ENCODE assay signal across 8 mouse cellular contexts in the genomic region with DNA sequence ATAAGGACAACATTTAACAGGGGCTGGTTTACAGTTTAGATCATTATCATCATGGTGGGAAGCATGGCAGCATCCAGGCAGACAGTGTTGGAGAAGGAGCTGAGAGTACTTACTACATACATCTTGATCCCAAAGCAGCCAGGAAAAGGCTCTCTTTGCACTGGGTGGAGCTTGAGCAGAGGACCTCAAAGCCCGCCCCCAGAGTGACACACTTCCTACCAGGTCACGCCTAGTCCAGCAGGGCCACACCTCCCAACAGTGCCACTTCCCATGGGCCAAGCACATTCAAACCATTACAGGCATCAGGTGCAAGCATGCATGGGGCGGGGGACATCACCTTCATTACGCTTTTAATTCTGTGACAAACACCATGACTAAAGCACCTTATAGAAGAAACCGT. TPM values are rescaled to one million over a fixed set of nuclear protein-coding genes. Genes with fewer than 3 reads are reported as not detected.
DNase-seq lines count a peak whose midpoint lies in the region; ATAC-seq and TF ChIP-seq lines count a peak whose summit lies in the region.

No protein-coding gene starts in this region.

- 42% methylated on average over 5 of the region's 5 CpGs for WGBS in kidney, embryonic 15.5 days
- WGBS in hindbrain, embryonic 13.5 days = 36% methylated on average over 5 of the region's 5 CpGs
- WGBS in forebrain, embryonic 10.5 days = 43% methylated on average over 5 of the region's 5 CpGs

- no peak for TF ChIP-seq CTCF in layer of hippocampus, adult 2 months (conservative IDR thresholded peaks at IDR 0.05)

- no peak overlapping the region for H3K4me2 ChIP-seq in kidney, embryonic 15.5 days
- no peak overlapping the region for H3K4me2 ChIP-seq in hindbrain, embryonic 13.5 days

- peak; percentile 64 for DNase-seq in kidney, adult 18-20 months
- DNase-seq in c-Kit-positive CD71-positive TER-119-negative erythroid progenitor cells, embryonic 14.5 days (ENCODE audit: low read depth) = peak; percentile 62
- DNase-seq in kidney, postnatal 25 days = peak; percentile 78 to 87
- DNase-seq in layer of hippocampus, adult 2 months (ENCODE audit: low spot score in 2 of 2) = no peak
- no peak for DNase-seq in forebrain, embryonic 10.5 days (ENCODE audit: extremely low spot score, low spot score)

- peaks cover 34% of the 10 kb centered on the region for H3K4me1 ChIP-seq in kidney, embryonic 15.5 days
- peaks cover 27% of the 10 kb centered on the region for H3K4me1 ChIP-seq in hindbrain, embryonic 13.5 days (replicated peaks)
- H3K4me1 ChIP-seq in forebrain, embryonic 10.5 days = peaks cover 35% of the 10 kb centered on the region

- no peak for ATAC-seq in kidney, embryonic 15.5 days (replicated peaks; ENCODE audit: low FRiP score)
- ATAC-seq in megakaryocyte progenitor cell, adult 5-6 weeks (replicated peaks; ENCODE audit: poor library complexity) = peak; percentile 51
- ATAC-seq in hindbrain, embryonic 13.5 days (ENCODE audit: low FRiP score) = no peak

- no peaks in the 10 kb centered on the region for H3K27me3 ChIP-seq in kidney, embryonic 15.5 days
- no peaks in the 10 kb centered on the region for H3K27me3 ChIP-seq in hindbrain, embryonic 13.5 days
- H3K27me3 ChIP-seq in forebrain, embryonic 10.5 days (ENCODE audit: poor library complexity, severe bottlenecking) = no peaks in the 10 kb centered on the region

- no peaks in the 10 kb centered on the region for H3K36me3 ChIP-seq in kidney, embryonic 15.5 days
- H3K36me3 ChIP-seq in hindbrain, embryonic 13.5 days = no peaks in the 10 kb centered on the region
- H3K36me3 ChIP-seq in forebrain, embryonic 10.5 days (replicated peaks) = peaks cover 10% of the 10 kb centered on the region

- H3K9me3 ChIP-seq in kidney, embryonic 15.5 days (replicated peaks) = no peaks in the 10 kb centered on the region
- H3K9me3 ChIP-seq in hindbrain, embryonic 13.5 days = no peaks in the 10 kb centered on the region
- no peaks in the 10 kb centered on the region for H3K9me3 ChIP-seq in forebrain, embryonic 10.5 days

- H3K27ac ChIP-seq in kidney, embryonic 15.5 days = no peak overlapping the region
- no peak overlapping the region for H3K27ac ChIP-seq in layer of hippocampus, adult 2 months
- H3K27ac ChIP-seq in hindbrain, embryonic 13.5 days = no peak overlapping the region
- H3K27ac ChIP-seq in forebrain, embryonic 10.5 days = no peak overlapping the region

- H3K4me3 ChIP-seq in kidney, embryonic 15.5 days (replicated peaks) = no peak overlapping the region
- H3K4me3 ChIP-seq in layer of hippocampus, adult 2 months = no peak overlapping the region
- H3K4me3 ChIP-seq in hindbrain, embryonic 13.5 days = no peak overlapping the region
- H3K4me3 ChIP-seq in forebrain, embryonic 10.5 days = no peak overlapping the region

- no peak overlapping the region for H3K9ac ChIP-seq in kidney, embryonic 15.5 days
- H3K9ac ChIP-seq in hindbrain, embryonic 13.5 days = no peak overlapping the region

RNA-seq across cellular contexts. Expression of gene Ap3d1, which starts 2.2 kb away (rescaled TPM):
- polyA plus RNA-seq in kidney, embryonic 15.5 days (2015; fragmentation: Nextera tagmentation; extraction: Ambion mirVana) = 68.1 and 70.9 TPM in 2 replicates
- total RNA-seq in megakaryocyte progenitor cell, adult 5-6 weeks (2015) = 31.5 and 40.3 TPM in 2 replicates
- total RNA-seq in megakaryocyte progenitor cell, adult 5-6 weeks (2017) = 34.7 and 48.7 TPM in 2 replicates
- total RNA-seq in layer of hippocampus, adult 2 months (2021) = 100 to 1,000 TPM; 145 to 153 TPM
- polyA plus RNA-seq in hindbrain, embryonic 13.5 days (2015; fragmentation: Nextera tagmentation; extraction: Ambion mirVana) = 100 and 101 TPM in 2 replicates
- polyA plus RNA-seq in forebrain, embryonic 10.5 days (2016; fragmentation: Nextera tagmentation; extraction: Ambion mirVana) = 58.2 and 58.7 TPM in 2 replicates

RNA-seq across cellular contexts. Expression of gene Dot1l, which starts 10.7 kb away (rescaled TPM):
- polyA plus RNA-seq in kidney, embryonic 15.5 days (2015; fragmentation: Nextera tagmentation; extraction: Ambion mirVana) = 17.3 and 21.8 TPM in 2 replicates
- total RNA-seq in megakaryocyte progenitor cell, adult 5-6 weeks (2015) = 29.2 and 34.8 TPM in 2 replicates
- total RNA-seq in megakaryocyte progenitor cell, adult 5-6 weeks (2017) = 9.0 and 9.7 TPM in 2 replicates
- 10 to 100 TPM; 52.0 to 63.6 TPM for total RNA-seq in layer of hippocampus, adult 2 months (2021)
- 18.9 and 19.4 TPM in 2 replicates for polyA plus RNA-seq in hindbrain, embryonic 13.5 days (2015; fragmentation: Nextera tagmentation; extraction: Ambion mirVana)
- polyA plus RNA-seq in forebrain, embryonic 10.5 days (2016; fragmentation: Nextera tagmentation; extraction: Ambion mirVana) = 20.8 and 21.7 TPM in 2 replicates

RNA-seq across cellular contexts. Expression of gene Izumo4, which starts 42.3 kb away (rescaled TPM):
- 22.8 and 26.2 TPM in 2 replicates for polyA plus RNA-seq in kidney, embryonic 15.5 days (2015; fragmentation: Nextera tagmentation; extraction: Ambion mirVana)
- 7.0 and 13.6 TPM in 2 replicates for total RNA-seq in megakaryocyte progenitor cell, adult 5-6 weeks (2015)
- 1.7 and 4.3 TPM in 2 replicates for total RNA-seq in megakaryocyte progenitor cell, adult 5-6 weeks (2017)
- total RNA-seq in layer of hippocampus, adult 2 months (2021) = 10 to 100 TPM; 65.0 to 69.0 TPM
- 36.4 and 42.8 TPM in 2 replicates for polyA plus RNA-seq in hindbrain, embryonic 13.5 days (2015; fragmentation: Nextera tagmentation; extraction: Ambion mirVana)
- polyA plus RNA-seq in forebrain, embryonic 10.5 days (2016; fragmentation: Nextera tagmentation; extraction: Ambion mirVana) = 7.7 and 10.9 TPM in 2 replicates

RNA-seq across cellular contexts. Expression of gene Mob3a, which starts 42.5 kb away (rescaled TPM):
- polyA plus RNA-seq in kidney, embryonic 15.5 days (2015; fragmentation: Nextera tagmentation; extraction: Ambion mirVana) = 37.7 and 41.5 TPM in 2 replicates
- 26.4 and 31.9 TPM in 2 replicates for total RNA-seq in megakaryocyte progenitor cell, adult 5-6 weeks (2015)
- 34.9 and 39.0 TPM in 2 replicates for total RNA-seq in megakaryocyte progenitor cell, adult 5-6 weeks (2017)
- 10 to 100 TPM; 10.6 to 16.5 TPM for total RNA-seq in layer of hippocampus, adult 2 months (2021)
- polyA plus RNA-seq in hindbrain, embryonic 13.5 days (2015; fragmentation: Nextera tagmentation; extraction: Ambion mirVana) = 51.8 and 56.8 TPM in 2 replicates
- polyA plus RNA-seq in forebrain, embryonic 10.5 days (2016; fragmentation: Nextera tagmentation; extraction: Ambion mirVana) = 53.9 and 54.7 TPM in 2 replicates

RNA-seq across cellular contexts. Expression of gene Sf3a2, which starts 53.7 kb away (rescaled TPM):
- polyA plus RNA-seq in kidney, embryonic 15.5 days (2015; fragmentation: Nextera tagmentation; extraction: Ambion mirVana) = 78.2 and 92.6 TPM in 2 replicates
- total RNA-seq in megakaryocyte progenitor cell, adult 5-6 weeks (2015) = 74.9 and 78.4 TPM in 2 replicates
- total RNA-seq in megakaryocyte progenitor cell, adult 5-6 weeks (2017) = 11.5 and 19.0 TPM in 2 replicates
- total RNA-seq in layer of hippocampus, adult 2 months (2021) = 10 to 100 TPM; 51.7 to 55.1 TPM
- 55.9 and 61.6 TPM in 2 replicates for polyA plus RNA-seq in hindbrain, embryonic 13.5 days (2015; fragmentation: Nextera tagmentation; extraction: Ambion mirVana)
- 110 and 118 TPM in 2 replicates for polyA plus RNA-seq in forebrain, embryonic 10.5 days (2016; fragmentation: Nextera tagmentation; extraction: Ambion mirVana)

Comparison
In these comparisons a context has a peak if more than half of its experiments do, and no peak if none do; other contexts are left out.
1. DNase-seq: peak in kidney, adult 18-20 months (single experiment), c-Kit-positive CD71-positive TER-119-negative erythroid progenitor cells, embryonic 14.5 days (single experiment) and kidney, postnatal 25 days (2 of 2); none in layer of hippocampus, adult 2 months (0 of 2) and forebrain, embryonic 10.5 days (single experiment).